Mouse (Mus musculus): ENCODE data around the gene Borcs7.

Borcs7 gene

GRCm38 (mm10) chr19:46662784-46663183 lies 26.9 kb upstream of the Borcs7 start:
- no peak for DNase-seq (ENCODE audit: low spot score in 2 of 2)

- no peak for DNase-seq (ENCODE audit: low spot score in 2 of 2)
These were observed 24.2 kb upstream of the Borcs7 start for GRCm38 (mm10) chr19:46665474-46665873.

GRCm38 (mm10) chr19:46667300-46667699 lies 22.4 kb upstream of the Borcs7 start:
- DNase-seq (ENCODE audit: low spot score in 2 of 2): no peak

- no peak for DNase-seq (ENCODE audit: low spot score in 2 of 2)
These were observed 21.4 kb upstream of the Borcs7 start for GRCm38 (mm10) chr19:46668263-46668662.

- no peak for DNase-seq (ENCODE audit: low spot score in 2 of 2)
These were observed 19.9 kb upstream of the Borcs7 start for GRCm38 (mm10) chr19:46669802-46670201.

GRCm38 (mm10) chr19:46670691-46671090 lies 19.0 kb upstream of the Borcs7 start:
- peak in 1 of 2 experiments; percentile 47 for DNase-seq (ENCODE audit: low spot score in 2 of 2)

- no peak for DNase-seq (ENCODE audit: low spot score in 2 of 2)
These were observed 16.8 kb upstream of the Borcs7 start, which contains the start of gene Cyp17a1 for GRCm38 (mm10) chr19:46672766-46673418. Gene Cyp17a1 (minus strand): TSS chr19:46673172.

- DNase-seq (ENCODE audit: low spot score in 2 of 2): no peak
These were observed 14.1 kb upstream of the Borcs7 start for GRCm38 (mm10) chr19:46675641-46676040.

- DNase-seq (ENCODE audit: low spot score in 2 of 2): no peak
These were observed 9.9 kb upstream of the Borcs7 start for GRCm38 (mm10) chr19:46679720-46680383.

- DNase-seq (ENCODE audit: low spot score in 2 of 2): no peak
These were observed 681 bp downstream of the Borcs7 start for GRCm38 (mm10) chr19:46690387-46690786.

- DNase-seq (ENCODE audit: low spot score in 2 of 2): no peak
These were observed 1.4 kb downstream of the Borcs7 start for GRCm38 (mm10) chr19:46691078-46691477.

GRCm38 (mm10) chr19:46693146-46693545 lies 3.4 kb downstream of the Borcs7 start:
- no peak for DNase-seq (ENCODE audit: low spot score in 2 of 2)

- DNase-seq (ENCODE audit: low spot score in 2 of 2): no peak
These were observed 6.8 kb downstream of the Borcs7 start for GRCm38 (mm10) chr19:46696482-46696881.

GRCm38 (mm10) chr19:46696943-46697342 lies 7.2 kb downstream of the Borcs7 start:
- DNase-seq (ENCODE audit: low spot score in 2 of 2): no peak

- DNase-seq (ENCODE audit: low spot score in 2 of 2): no peak
These were observed 8.3 kb downstream of the Borcs7 start for GRCm38 (mm10) chr19:46697840-46698517.

GRCm38 (mm10) chr19:46699011-46699481 lies 9.3 kb downstream of the Borcs7 start:
- DNase-seq (ENCODE audit: low spot score in 2 of 2): no peak

- no peak for DNase-seq (ENCODE audit: low spot score in 2 of 2)
These were observed 11.4 kb downstream of the Borcs7 start for GRCm38 (mm10) chr19:46701156-46701555.

GRCm38 (mm10) chr19:46705779-46706495 lies 16.2 kb downstream of the Borcs7 start:
- no peak for DNase-seq (ENCODE audit: low spot score in 2 of 2)

GRCm38 (mm10) chr19:46706540-46707295 lies 17.0 kb downstream of the Borcs7 start:
- no peak for DNase-seq (ENCODE audit: low spot score in 2 of 2)

- DNase-seq (ENCODE audit: low spot score in 2 of 2): peak; percentile 77 to 79
These were observed 17.8 kb downstream of the Borcs7 start, which contains the start of gene As3mt for GRCm38 (mm10) chr19:46707296-46708151. Gene As3mt (plus strand): TSS chr19:46707458.

Data from heart, adult 9 months (tissue).